In the genomic region with DNA sequence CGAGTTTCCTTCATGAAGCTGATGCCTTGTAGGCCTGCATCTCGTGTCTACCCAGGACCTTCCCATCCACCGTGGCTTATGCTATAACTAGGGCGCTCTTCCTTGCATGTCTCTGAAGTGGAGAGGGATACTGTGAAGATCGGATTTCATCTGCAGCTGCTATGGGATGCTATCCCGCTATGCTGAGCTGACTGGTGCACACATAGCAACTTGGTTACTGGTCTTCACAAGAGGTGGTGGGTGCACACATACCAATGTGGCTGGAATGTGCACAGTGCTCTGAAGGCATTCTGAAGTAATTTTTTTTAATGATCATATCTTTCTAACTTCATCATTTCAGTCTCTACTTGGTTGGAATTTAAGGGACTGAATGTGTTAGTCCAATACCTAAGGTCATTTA, we compare ENCODE assay signal across 29 mouse cellular contexts. TPM values are rescaled to one million over a fixed set of nuclear protein-coding genes. Genes with fewer than 3 reads are reported as not detected.
DNase-seq lines count a peak whose midpoint lies in the region; ATAC-seq lines count a peak whose summit lies in the region.
"Had no signal": no experiment of that assay in that cellular context is flagged by ENCODE, and none has a peak within 500 bp of the region (broad histone marks: within the 10 kb centered on the region; RNA-seq: fewer than 3 reads in every experiment).

No protein-coding gene starts in this region.

- no peak for DNase-seq in kidney, postnatal 10 days
- DNase-seq in embryonic facial prominence, embryonic 10.5 days (ENCODE audit: low spot score), result peak; percentile 6
- DNase-seq in layer of hippocampus, postnatal 25 days (ENCODE audit: extremely low spot score in 1 of 2, low spot score in 1 of 2), result no peak
- DNase-seq in cerebellum, adult 9-10 months, result no peak
- DNase-seq: adrenal gland, postnatal 14 days; cerebellum, adult 2 months; gastrocnemius, adult 2 months; gastrocnemius, postnatal 36 days; heart, adult 2 months; heart, postnatal 10 days; kidney, adult 18-20 months; kidney, postnatal 14 days; left cerebral cortex, postnatal 4 days; liver, postnatal 0 days; midbrain, embryonic 14.5 days; retina, postnatal 1 day; right cerebral cortex, postnatal 14 days; thymus, postnatal 4 days had no signal

- no peaks in the 10 kb centered on the region for H3K9me3 ChIP-seq in kidney, embryonic 14.5 days (ENCODE audit: control insufficient read depth, low read length)
- no peaks in the 10 kb centered on the region for H3K9me3 ChIP-seq in embryonic facial prominence, embryonic 10.5 days
- no peaks in the 10 kb centered on the region for H3K9me3 ChIP-seq in embryonic facial prominence, embryonic 15.5 days (replicated peaks)
- no peaks in the 10 kb centered on the region for H3K9me3 ChIP-seq in limb, embryonic 15.5 days
- H3K9me3 ChIP-seq: heart, embryonic 13.5 days; liver, embryonic 12.5 days; neural tube, embryonic 15.5 days had no signal

- no peaks in the 10 kb centered on the region for H3K4me1 ChIP-seq in kidney, embryonic 14.5 days (ENCODE audit: control insufficient read depth, insufficient read depth, low read length)
- no peaks in the 10 kb centered on the region for H3K4me1 ChIP-seq in embryonic facial prominence, embryonic 10.5 days
- no peaks in the 10 kb centered on the region for H3K4me1 ChIP-seq in embryonic facial prominence, embryonic 15.5 days
- peaks cover 2% of the 10 kb centered on the region; the same call in 1 of the 2 replicates for H3K4me1 ChIP-seq in limb, embryonic 15.5 days
- H3K4me1 ChIP-seq: heart, embryonic 13.5 days; liver, embryonic 12.5 days; neural tube, embryonic 15.5 days had no signal

- peaks cover 66% of the 10 kb centered on the region for H3K36me3 ChIP-seq in kidney, embryonic 14.5 days (ENCODE audit: control insufficient read depth, insufficient read depth, low read length)
- H3K36me3 ChIP-seq in embryonic facial prominence, embryonic 10.5 days (replicated peaks), result peaks cover 87% of the 10 kb centered on the region
- H3K36me3 ChIP-seq in embryonic facial prominence, embryonic 15.5 days, result peaks cover 68% of the 10 kb centered on the region
- peaks cover 74% of the 10 kb centered on the region for H3K36me3 ChIP-seq in limb, embryonic 15.5 days

- H3K27me3 ChIP-seq in kidney, embryonic 14.5 days (ENCODE audit: control insufficient read depth, insufficient read depth, low read length), result no peaks in the 10 kb centered on the region
- no peaks in the 10 kb centered on the region for H3K27me3 ChIP-seq in embryonic facial prominence, embryonic 10.5 days (replicated peaks; ENCODE audit: low read depth, poor library complexity, severe bottlenecking)
- no peaks in the 10 kb centered on the region for H3K27me3 ChIP-seq in embryonic facial prominence, embryonic 15.5 days
- no peaks in the 10 kb centered on the region for H3K27me3 ChIP-seq in limb, embryonic 15.5 days
- H3K27me3 ChIP-seq: heart, embryonic 13.5 days; liver, embryonic 12.5 days; neural tube, embryonic 15.5 days had no signal

- no peak overlapping the region for H3K4me3 ChIP-seq in kidney, embryonic 14.5 days (ENCODE audit: low read length)
- no peak overlapping the region for H3K4me3 ChIP-seq in embryonic facial prominence, embryonic 10.5 days
- H3K4me3 ChIP-seq in embryonic facial prominence, embryonic 15.5 days (replicated peaks), result no peak overlapping the region
- H3K4me3 ChIP-seq in limb, embryonic 15.5 days, result no peak overlapping the region
- H3K4me3 ChIP-seq: gastrocnemius, adult 2 months; heart, adult 2 months; heart, embryonic 13.5 days; liver, embryonic 12.5 days; neural tube, embryonic 15.5 days had no signal

- ATAC-seq in kidney, embryonic 14.5 days (ENCODE audit: low FRiP score, low TSS enrichment), result peak; percentile 57
- 0 out of 2 replicates have a peak, but pooled peaks have one; percentile 62 for ATAC-seq in embryonic facial prominence, embryonic 15.5 days (ENCODE audit: insufficient number of reproducible peaks, low FRiP score, low TSS enrichment, low read depth)
- ATAC-seq in limb, embryonic 15.5 days (ENCODE audit: insufficient number of reproducible peaks, low FRiP score, low TSS enrichment, low read depth), result 0 out of 2 replicates have a peak, but pooled peaks have one; percentile 37
- ATAC-seq: CD4-positive, CD25-positive, alpha-beta regulatory T cell, adult 4 months; forebrain, embryonic 14.5 days; liver, embryonic 12.5 days; liver, postnatal 0 days; lung, postnatal 0 days had no signal

- WGBS in kidney, embryonic 14.5 days, result 91% methylated on average over 6 of the region's 6 CpGs
- 90% methylated on average over 6 of the region's 6 CpGs for WGBS in embryonic facial prominence, embryonic 10.5 days
- WGBS in embryonic facial prominence, embryonic 15.5 days, result 83% methylated on average over 6 of the region's 6 CpGs
- WGBS in limb, embryonic 15.5 days, result 81% methylated on average over 6 of the region's 6 CpGs

- H3K27ac ChIP-seq in kidney, embryonic 14.5 days (ENCODE audit: low read depth, low read length), result no peak overlapping the region
- no peak overlapping the region for H3K27ac ChIP-seq in embryonic facial prominence, embryonic 10.5 days (replicated peaks)
- no peak overlapping the region for H3K27ac ChIP-seq in embryonic facial prominence, embryonic 15.5 days (replicated peaks)
- H3K27ac ChIP-seq in limb, embryonic 15.5 days, result no peak overlapping the region
- H3K27ac ChIP-seq: gastrocnemius, adult 2 months; heart, adult 2 months; heart, embryonic 13.5 days; hindbrain, embryonic 14.5 days; liver, embryonic 12.5 days; macrophage; neural tube, embryonic 15.5 days had no signal

- no peak overlapping the region for H3K9ac ChIP-seq in kidney, embryonic 14.5 days (ENCODE audit: low read depth, low read length)
- H3K9ac ChIP-seq in embryonic facial prominence, embryonic 15.5 days, result no peak overlapping the region
- no peak overlapping the region for H3K9ac ChIP-seq in limb, embryonic 15.5 days
- H3K9ac ChIP-seq: heart, embryonic 13.5 days; hindbrain, embryonic 14.5 days; liver, embryonic 12.5 days; liver, postnatal 0 days; neural tube, embryonic 15.5 days had no signal

- H3K4me2 ChIP-seq in kidney, embryonic 14.5 days (replicated peaks; ENCODE audit: low read depth, low read length), result no peak overlapping the region
- no peak overlapping the region for H3K4me2 ChIP-seq in embryonic facial prominence, embryonic 15.5 days (replicated peaks)
- no peak overlapping the region for H3K4me2 ChIP-seq in limb, embryonic 15.5 days
- H3K4me2 ChIP-seq: heart, embryonic 13.5 days; hindbrain, embryonic 14.5 days; liver, embryonic 12.5 days; neural tube, embryonic 15.5 days had no signal

RNA-seq across cellular contexts. Expression of a gene that starts 49.7 kb away (rescaled TPM):
- 25.7 and 30.1 TPM in 2 replicates for polyA plus RNA-seq in kidney, embryonic 14.5 days (2014; fragmentation: Nextera tagmentation; extraction: Ambion mirVana)
- 22.4 and 28.2 TPM in 2 replicates for polyA plus RNA-seq in embryonic facial prominence, embryonic 10.5 days (2016; fragmentation: Nextera tagmentation; extraction: Ambion mirVana)
- polyA plus RNA-seq in embryonic facial prominence, embryonic 15.5 days (2015; fragmentation: Nextera tagmentation; extraction: Ambion mirVana), result 30.5 and 32.5 TPM in 2 replicates
- 25.7 and 34.8 TPM in 2 replicates for polyA plus RNA-seq in limb, embryonic 15.5 days (2015; fragmentation: Nextera tagmentation; extraction: Ambion mirVana)
- 1 to 10 TPM; 3.3 to 3.5 TPM for total RNA-seq in layer of hippocampus, postnatal 25 days (2021)
